Mouse (Mus musculus) G1E-ER4 (cell line): Measurements from ENCODE around the gene Arhgef3. TPM values are rescaled to one million over a fixed set of nuclear protein-coding genes. Genes with fewer than 3 reads are reported as not detected.

ENCODE experiments used
- GATA1 ChIP-seq: IDR thresholded peaks from one replicate; pipeline ENCODE4 v1.8.0; 2012; ENCODE audit warnings: low read length, inconsistent platforms
- polyA plus RNA-seq: library from polyadenylated mRNA; stranded (reverse); fragments of >175 nt; gene quantifications from 2 replicates; pipeline ENCODE4 v1.2.3, GENCODE M21; 2012

The Arhgef3 gene
- polyA plus RNA-seq, 1 experiment, result 0.02 TPM

- no peak for TF ChIP-seq GATA1
Measured at GRCm38 (mm10) chr14:27171175-27171830, 56.6 kb downstream of the Arhgef3 start.

- no peak for TF ChIP-seq GATA1
Measured at GRCm38 (mm10) chr14:27173178-27173803, 58.6 kb downstream of the Arhgef3 start.

- TF ChIP-seq GATA1, result no peak
Measured at GRCm38 (mm10) chr14:27174188-27174786, 59.6 kb downstream of the Arhgef3 start.

GRCm38 (mm10) chr14:27174831-27175301, 60.2 kb downstream of the Arhgef3 start:
- no peak for TF ChIP-seq GATA1

- no peak for TF ChIP-seq GATA1
Measured at GRCm38 (mm10) chr14:27175343-27175742, 60.6 kb downstream of the Arhgef3 start.

DNA sequence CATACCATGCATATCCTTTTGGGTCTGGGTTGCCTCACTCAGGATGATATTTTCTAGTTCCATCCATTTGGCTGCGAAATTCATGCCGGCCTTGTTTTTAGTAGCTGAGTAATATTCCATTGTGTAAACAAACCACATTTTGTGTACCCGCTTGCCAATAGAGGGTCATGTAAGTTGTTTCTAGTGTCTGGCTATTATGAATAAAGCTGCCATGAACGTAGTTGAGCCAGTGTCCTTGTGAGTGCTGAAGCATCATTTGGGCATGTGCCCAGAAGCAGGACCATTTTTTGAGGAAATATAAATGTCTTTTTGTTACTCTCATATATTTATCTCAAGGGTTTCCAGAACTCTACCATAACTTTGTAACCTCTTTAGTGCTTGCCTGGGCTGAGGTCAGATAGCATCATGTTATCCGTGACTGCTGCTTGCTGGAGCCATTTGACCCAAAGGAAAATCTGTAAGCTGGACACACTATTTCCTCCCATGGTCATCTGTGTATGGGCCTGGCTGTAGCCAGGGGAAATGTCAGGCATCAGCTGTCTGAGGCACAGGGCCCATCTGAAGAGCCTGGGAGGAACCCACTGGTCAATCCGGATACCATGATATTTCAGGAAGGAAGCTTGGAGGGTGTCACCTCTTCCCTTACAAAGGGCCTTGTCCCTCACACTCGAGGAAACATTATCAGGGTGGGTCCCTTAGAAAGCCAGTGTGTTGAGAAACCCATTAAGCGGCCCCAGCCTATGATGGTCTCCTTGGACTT, 63.3 kb downstream of the Arhgef3 start:
- no peak for TF ChIP-seq GATA1

- no peak for TF ChIP-seq GATA1
Measured at GRCm38 (mm10) chr14:27178560-27178920, 63.8 kb downstream of the Arhgef3 start.

DNA sequence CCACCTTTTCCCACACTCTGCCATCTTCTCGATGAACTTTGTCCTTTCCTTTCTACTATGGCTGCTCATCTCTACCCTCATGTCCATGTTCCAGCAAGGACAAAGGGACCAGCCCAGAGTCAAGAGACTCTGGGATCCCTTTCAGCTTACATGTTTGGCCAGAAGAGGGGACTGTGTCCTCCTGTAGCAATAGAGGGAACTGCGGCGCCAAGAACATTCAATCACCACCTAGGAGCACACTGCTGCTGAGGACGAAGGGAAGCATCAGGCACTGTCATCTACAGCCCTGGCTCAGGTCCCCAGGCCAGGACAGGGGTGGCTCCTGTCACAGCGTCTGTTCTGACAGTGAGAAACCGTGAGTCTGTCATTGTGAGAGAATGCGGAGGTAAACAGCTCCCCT, 65.1 kb downstream of the Arhgef3 start:
- TF ChIP-seq GATA1, result no peak

DNA sequence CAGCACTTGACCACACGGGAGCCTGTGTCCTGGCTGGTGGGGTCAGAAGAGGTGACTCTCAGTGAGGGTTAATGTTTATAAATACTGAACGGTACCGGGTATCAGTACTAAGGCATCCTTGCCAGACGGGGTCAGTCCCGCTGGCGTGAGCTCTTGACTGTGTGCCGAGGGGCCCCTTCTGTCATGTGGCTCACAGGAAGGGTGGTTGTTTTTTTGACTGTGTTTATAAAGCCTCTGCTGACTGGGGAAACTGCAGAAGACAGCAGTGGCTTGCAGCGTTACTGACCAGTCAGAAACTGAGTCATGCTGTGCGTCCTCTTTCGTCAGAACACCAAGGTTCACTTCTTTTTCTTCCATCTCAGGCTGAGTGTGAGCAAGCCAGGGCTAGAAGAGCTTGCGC, 67.4 kb downstream of the Arhgef3 start:
- no peak for TF ChIP-seq GATA1

GRCm38 (mm10) chr14:27182646-27183438, 68.1 kb downstream of the Arhgef3 start:
- no peak for TF ChIP-seq GATA1

GRCm38 (mm10) chr14:27183501-27184230, 69.0 kb downstream of the Arhgef3 start:
- no peak for TF ChIP-seq GATA1

DNA sequence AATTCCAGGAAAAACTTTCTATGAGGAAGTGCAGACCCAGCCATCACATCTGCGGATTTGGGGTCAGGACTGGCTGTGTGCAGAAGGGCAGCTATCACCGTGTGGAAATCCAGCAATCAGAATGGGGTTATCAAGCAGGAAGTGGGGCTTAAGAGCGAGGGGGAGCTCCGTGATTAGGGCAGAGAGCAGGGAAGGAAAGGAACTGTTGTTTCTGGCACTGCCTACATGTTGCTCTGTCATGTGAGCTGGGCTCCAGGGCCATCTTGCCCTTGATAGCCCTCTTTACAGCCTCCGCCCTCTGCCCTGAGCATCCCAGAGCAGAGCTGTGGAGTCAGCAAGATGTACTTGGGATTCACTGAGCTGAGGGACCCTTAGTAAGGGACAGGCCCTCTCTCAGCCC, 71.2 kb downstream of the Arhgef3 start:
- TF ChIP-seq GATA1, result no peak

DNA sequence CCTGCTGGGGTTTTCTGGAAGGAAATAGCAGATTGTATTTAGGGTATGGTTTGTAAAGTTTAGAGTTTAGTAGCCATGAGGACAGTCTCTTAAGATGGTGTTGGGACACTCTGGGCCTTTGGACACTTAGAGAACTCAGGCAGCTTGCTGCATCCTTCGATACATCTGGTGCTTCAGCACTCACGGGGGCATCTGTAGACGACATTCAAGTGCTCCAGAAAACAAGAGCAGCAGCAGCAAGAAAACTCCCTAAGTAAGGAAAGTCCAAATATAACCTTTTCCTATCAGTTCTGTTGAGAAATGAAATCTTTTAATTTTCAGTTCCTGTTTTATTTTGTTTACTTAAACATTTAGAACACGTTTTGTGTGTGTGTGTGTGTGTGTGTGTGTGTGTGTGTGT, 71.9 kb downstream of the Arhgef3 start:
- TF ChIP-seq GATA1, result no peak

- TF ChIP-seq GATA1, result no peak
Measured at GRCm38 (mm10) chr14:27187025-27187424, 72.3 kb downstream of the Arhgef3 start.

GRCm38 (mm10) chr14:27187885-27188284, 73.2 kb downstream of the Arhgef3 start:
- TF ChIP-seq GATA1, result no peak
